Mouse (Mus musculus) kidney, embryonic 16.5 days (tissue): Measurements from ENCODE around the gene Wdr54. TPM values are rescaled to one million over a fixed set of nuclear protein-coding genes. Genes with fewer than 3 reads are reported as not detected.
A peak's percentile ranks its signal among the peaks of the same experiment; 100 is the strongest.

Source experiments
- ATAC-seq: fragments of 200-750 bp; cut with Nextera tagmentation; 2 replicates; pipeline ENCODE4 v1.8.0; 2017; ENCODE audit warnings: moderate TSS enrichment; ENCODE audit not compliant: low FRiP score, low TSS enrichment
- H3K27ac ChIP-seq: fragments of 300-500 bp; sonication (generic); 2 replicates; pipeline ENCODE4 v1.5.1; 2014; ENCODE audit warnings: low read length
- H3K27me3 ChIP-seq: fragments of 300-500 bp; sonication (generic); 2 replicates; pipeline ENCODE4 v1.6.1; 2014; ENCODE audit warnings: low read length, control low read depth, mixed read lengths; ENCODE audit not compliant: insufficient read depth
- H3K36me3 ChIP-seq: fragments of 300-500 bp; sonication (generic); 2 replicates; pipeline ENCODE4 v1.6.1; 2014; ENCODE audit warnings: low read length, control low read depth, mixed read lengths; ENCODE audit not compliant: insufficient read depth
- H3K4me1 ChIP-seq: fragments of 300-500 bp; sonication (generic); 2 replicates; pipeline ENCODE4 v1.6.1; 2014; ENCODE audit warnings: low read length, control low read depth, mixed read lengths; ENCODE audit not compliant: insufficient read depth
- H3K4me2 ChIP-seq: fragments of 300-500 bp; sonication (generic); replicated peaks from 2 replicates; pipeline ENCODE4 v1.6.1; 2014; ENCODE audit warnings: low read depth, low read length
- H3K4me3 ChIP-seq: fragments of 300-500 bp; sonication (generic); 2 replicates; pipeline ENCODE4 v1.5.1; 2014; ENCODE audit warnings: mild to moderate bottlenecking, low read length
- H3K9ac ChIP-seq: fragments of 300-500 bp; sonication (generic); replicated peaks from 2 replicates; pipeline ENCODE4 v1.6.1; 2014; ENCODE audit warnings: low read length
- H3K9me3 ChIP-seq: fragments of 300-500 bp; sonication (generic); 2 replicates; pipeline ENCODE4 v1.6.1; 2016; ENCODE audit warnings: low read length, control low read depth
- WGBS: fragments of 180-500 bp; shearing (Covaris S2); extraction: QIAGEN DNeasy Blood & Tissue Kit; methylation state at CpG from one replicate; pipeline ENCODE4 v1.1.7; 2014; 5-methylcytosine and 5-hydroxymethylcytosine counted together
- polyA plus RNA-seq: library from polyadenylated mRNA; unstranded; fragments of >200 nt; fragmentation: Nextera tagmentation; extraction: Ambion mirVana; gene quantifications from 2 replicates; pipeline ENCODE4 v1.2.1, GENCODE M21; 2015

Gene Wdr54
- polyA plus RNA-seq, 1 experiment from 2014 or later, result 8.0 TPM

DNA sequence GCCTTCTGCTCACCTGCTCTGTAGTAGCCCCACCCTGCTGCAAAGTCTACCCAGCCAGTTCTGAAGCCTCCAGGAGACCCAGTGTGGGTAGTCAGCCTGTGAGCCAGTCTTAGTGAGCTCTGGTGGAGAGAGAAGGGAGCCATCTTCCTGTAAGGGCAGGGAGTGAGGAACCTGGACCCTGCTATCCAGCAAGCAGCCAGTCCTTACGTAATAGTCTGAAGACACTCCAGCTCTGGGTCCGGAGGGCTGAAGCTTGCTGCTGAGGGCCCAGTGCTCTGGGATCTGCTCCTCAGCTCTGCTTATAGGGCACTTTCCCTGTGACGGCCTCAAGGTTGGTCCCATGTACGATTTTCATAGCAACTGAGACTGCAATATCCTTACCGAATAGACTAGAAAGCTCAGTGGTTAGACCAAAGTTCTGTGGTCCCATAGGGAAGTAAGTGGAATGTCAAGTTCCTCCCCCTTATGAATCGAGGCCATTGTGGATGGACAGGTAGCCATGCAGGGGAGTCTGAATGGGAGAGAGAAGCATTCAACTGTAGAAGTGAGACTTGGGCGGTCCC lies 21.2 kb downstream of the Wdr54 start, which contains the start of gene Rtkn:
TSS of gene Rtkn (plus strand) at position 513 of the 563 bp plus-strand sequence.
- Histone ChIP-seq H3K9ac (peak within 1 kb of the TSS; percentile 97), H3K4me2 (peak within 1 kb of the TSS; percentile 69), H3K36me3 (no peaks in the 10 kb centered on the region), H3K27ac (peak within 1 kb of the TSS; percentile 100), H3K4me1 (peaks cover 48% of the 10 kb centered on the region), H3K9me3 (no peaks in the 10 kb centered on the region), H3K27me3 (no peaks in the 10 kb centered on the region), H3K4me3 (peak within 1 kb of the TSS; percentile 62)
- 53% methylated on average over 7 of the region's 7 CpGs for WGBS
- no peak for ATAC-seq

DNA sequence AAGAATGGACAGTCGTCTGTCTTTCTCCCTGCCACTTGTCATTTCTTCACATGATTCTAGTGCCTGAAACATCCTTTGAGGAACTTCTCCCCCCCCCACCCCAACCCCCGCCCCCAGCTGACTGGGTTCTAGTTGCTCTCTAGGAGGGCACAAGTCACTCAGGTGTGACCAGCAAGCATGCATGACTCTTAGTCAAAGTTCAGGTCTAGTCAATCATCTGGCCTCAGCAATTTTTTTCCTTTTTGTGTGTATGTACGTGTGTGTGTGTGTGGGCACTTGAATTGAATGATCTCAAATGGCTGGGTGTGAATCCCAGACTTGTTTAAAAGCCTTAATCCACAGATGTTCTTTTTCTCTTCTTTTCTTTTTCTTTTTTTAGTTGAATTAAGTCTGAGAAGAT lies 22.0 kb downstream of the Wdr54 start:
- H3K9me3 ChIP-seq, result no peaks in the 10 kb centered on the region
- H3K4me2 ChIP-seq, result no peak overlapping the region
- H3K27me3 ChIP-seq, result no peaks in the 10 kb centered on the region
- no peaks in the 10 kb centered on the region for H3K36me3 ChIP-seq
- H3K4me3 ChIP-seq, result no peak overlapping the region
- 57% methylated on average over 3 of the region's 3 CpGs for WGBS
- no peak overlapping the region for H3K9ac ChIP-seq
- H3K27ac ChIP-seq, result no peak overlapping the region
- H3K4me1 ChIP-seq, result peaks cover 48% of the 10 kb centered on the region
- ATAC-seq, result no peak

GRCm38 (mm10) chr6:83132176-83132919 lies 23.8 kb downstream of the Wdr54 start:
- Histone ChIP-seq H3K9me3 (no peaks in the 10 kb centered on the region), H3K36me3 (no peaks in the 10 kb centered on the region), H3K4me2 (no peak overlapping the region), H3K4me3 (no peak overlapping the region), H3K4me1 (peaks cover 34% of the 10 kb centered on the region), H3K27me3 (no peaks in the 10 kb centered on the region), H3K9ac (no peak overlapping the region), H3K27ac (peak overlapping the region; percentile 89)
- 80% methylated on average over 9 of the region's 9 CpGs for WGBS
- no peak for ATAC-seq

GRCm38 (mm10) chr6:83131469-83132034 lies 24.6 kb downstream of the Wdr54 start:
- ATAC-seq, result peak; percentile 36; the same call in 1 of the 2 replicates
- no peak overlapping the region for H3K4me3 ChIP-seq
- H3K36me3 ChIP-seq, result no peaks in the 10 kb centered on the region
- WGBS, result 50% methylated on average over 6 of the region's 6 CpGs
- peaks cover 30% of the 10 kb centered on the region for H3K4me1 ChIP-seq
- 0 out of 2 replicates have a peak overlapping the region, but pooled peaks have one; percentile 12 for H3K4me2 ChIP-seq
- no peaks in the 10 kb centered on the region for H3K27me3 ChIP-seq
- H3K27ac ChIP-seq, result peak overlapping the region; percentile 89
- H3K9ac ChIP-seq, result no peak overlapping the region
- no peaks in the 10 kb centered on the region for H3K9me3 ChIP-seq

- Histone ChIP-seq H3K4me1 (peaks cover 37% of the 10 kb centered on the region), H3K27me3 (no peaks in the 10 kb centered on the region), H3K4me3 (no peak overlapping the region), H3K9ac (no peak overlapping the region), H3K9me3 (no peaks in the 10 kb centered on the region), H3K27ac (no peak overlapping the region), H3K4me2 (no peak overlapping the region), H3K36me3 (peaks cover 3% of the 10 kb centered on the region; the same call in 1 of the 2 replicates)
- 95% methylated on average over 5 of the region's 5 CpGs for WGBS
- ATAC-seq, result no peak
Observed at GRCm38 (mm10) chr6:83127419-83127818, 28.8 kb downstream of the Wdr54 start.

- no peak for ATAC-seq
- H3K27ac ChIP-seq, result peak within 1 kb of the TSS; percentile 76; the same call in 1 of the 2 replicates
- peak within 1 kb of the TSS; percentile 91 for H3K4me2 ChIP-seq
- WGBS, result 27% methylated on average over 5 of the region's 5 CpGs
- H3K4me3 ChIP-seq, result peak within 1 kb of the TSS; percentile 78
- H3K9me3 ChIP-seq, result no peaks in the 10 kb centered on the region
- H3K4me1 ChIP-seq, result peaks cover 35% of the 10 kb centered on the region
- H3K36me3 ChIP-seq, result peaks cover 3% of the 10 kb centered on the region; the same call in 1 of the 2 replicates
- H3K9ac ChIP-seq, result peak within 1 kb of the TSS; percentile 85
- H3K27me3 ChIP-seq, result no peaks in the 10 kb centered on the region
Observed at GRCm38 (mm10) chr6:83125331-83125730, 30.9 kb downstream of the Wdr54 start, which contains the start of gene Ino80b. Gene Ino80b (minus strand): TSS chr6:83125431.

DNA sequence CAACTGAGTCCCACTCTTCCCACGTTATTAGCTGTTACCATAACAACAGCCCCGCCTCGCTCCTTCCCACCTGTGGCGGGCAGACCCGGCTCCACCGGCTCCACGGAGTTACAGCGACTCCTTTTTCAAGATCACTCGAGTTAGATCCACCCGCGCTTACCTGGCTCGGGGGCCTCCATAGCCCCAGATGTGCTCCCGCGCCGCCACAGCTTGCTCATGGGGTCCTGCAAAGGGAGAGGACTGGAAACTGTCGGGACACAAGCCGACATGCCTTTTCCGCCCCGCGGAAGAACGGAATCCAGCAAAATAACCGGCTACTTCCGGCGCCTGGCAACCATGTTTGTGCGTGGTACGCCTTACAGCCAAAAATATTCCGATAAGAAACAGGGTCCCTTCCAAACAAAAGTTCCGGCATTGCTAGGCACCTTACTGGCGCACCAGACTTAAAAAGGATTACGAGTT lies 31.3 kb downstream of the Wdr54 start:
- WGBS, result under 1% methylated on average over 30 of the region's 30 CpGs
- peaks cover 3% of the 10 kb centered on the region; the same call in 1 of the 2 replicates for H3K36me3 ChIP-seq
- ATAC-seq, result no peak
- H3K4me2 ChIP-seq, result peak overlapping the region; percentile 91
- no peaks in the 10 kb centered on the region for H3K27me3 ChIP-seq
- H3K9ac ChIP-seq, result peak overlapping the region; percentile 85
- H3K4me1 ChIP-seq, result peaks cover 39% of the 10 kb centered on the region
- no peaks in the 10 kb centered on the region for H3K9me3 ChIP-seq
- H3K4me3 ChIP-seq, result peak overlapping the region; percentile 78
- peak overlapping the region; percentile 76; the same call in 1 of the 2 replicates for H3K27ac ChIP-seq

DNA sequence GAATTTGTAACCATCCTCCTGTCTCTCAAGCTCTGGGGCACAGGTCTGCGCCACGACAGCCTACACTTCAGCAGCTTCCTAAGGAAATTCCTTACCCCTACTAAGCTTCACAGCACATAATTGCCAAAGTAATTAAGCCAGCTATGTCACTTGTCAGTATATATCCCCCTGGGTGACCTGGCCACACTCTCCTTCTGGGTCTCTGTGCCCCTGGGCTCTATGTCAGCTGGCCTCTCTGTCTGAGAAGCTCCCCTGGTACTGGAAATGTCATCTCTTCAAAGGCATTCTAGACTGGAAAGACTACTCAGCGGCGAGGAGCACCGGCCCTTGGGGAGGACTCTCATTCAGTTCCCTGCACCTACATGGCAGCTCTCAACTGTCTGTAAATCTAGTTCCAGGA lies 33.2 kb downstream of the Wdr54 start:
- no peak overlapping the region for H3K9ac ChIP-seq
- ATAC-seq, result no peak
- WGBS, result 74% methylated on average over 5 of the region's 5 CpGs
- peaks cover 17% of the 10 kb centered on the region for H3K36me3 ChIP-seq
- 0 out of 2 replicates have a peak overlapping the region, but pooled peaks have one; percentile 76 for H3K4me3 ChIP-seq
- no peak overlapping the region for H3K27ac ChIP-seq
- H3K9me3 ChIP-seq, result no peaks in the 10 kb centered on the region
- H3K4me1 ChIP-seq, result peaks cover 53% of the 10 kb centered on the region
- no peaks in the 10 kb centered on the region for H3K27me3 ChIP-seq
- H3K4me2 ChIP-seq, result peak overlapping the region; percentile 91

DNA sequence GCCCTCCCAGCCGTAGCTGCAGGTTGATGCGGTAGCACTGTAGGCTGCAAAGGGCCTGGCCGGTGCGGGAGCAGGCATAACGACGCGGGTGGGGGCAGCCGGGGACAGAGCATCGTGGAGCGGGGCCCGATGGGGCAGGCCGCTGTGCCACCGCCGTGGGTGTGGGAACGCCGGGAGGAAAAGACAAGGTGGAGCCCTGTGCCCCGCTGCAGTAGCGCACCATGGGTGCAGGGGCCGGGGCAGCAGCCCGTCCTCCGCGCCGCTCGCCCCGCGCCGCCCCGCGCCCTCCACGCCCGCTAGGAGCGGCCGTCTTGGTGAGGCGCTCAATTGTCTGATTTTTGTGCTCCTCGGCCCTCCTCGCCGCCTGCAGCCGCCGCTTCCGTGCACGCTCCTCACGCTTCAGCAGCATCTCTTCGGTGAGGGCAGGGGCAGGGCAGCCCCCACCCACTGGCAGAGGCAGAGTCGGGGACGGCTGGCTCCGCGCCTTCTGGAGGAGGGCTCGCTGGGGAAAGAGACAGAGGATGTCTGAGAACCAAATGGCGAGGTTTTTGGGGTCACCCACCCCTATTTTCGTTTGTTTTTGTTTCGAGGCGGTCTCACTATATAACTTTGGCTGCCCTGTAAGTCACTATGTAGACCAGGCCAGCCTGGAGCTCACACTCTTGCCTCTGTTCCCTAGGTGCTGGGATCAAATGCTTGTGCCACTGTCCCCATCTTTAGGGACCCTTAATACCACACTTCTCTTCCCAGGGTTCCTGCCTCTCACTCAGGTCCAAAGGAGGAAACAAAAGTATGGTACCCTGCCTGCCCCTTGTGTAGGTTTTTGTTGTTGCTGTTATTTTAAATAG lies 34.1 kb downstream of the Wdr54 start:
- WGBS, result under 1% methylated on average over 43 of the region's 52 CpGs
- Histone ChIP-seq H3K27me3 (no peaks in the 10 kb centered on the region), H3K9ac (peak overlapping the region; percentile 91), H3K9me3 (no peaks in the 10 kb centered on the region), H3K4me1 (peaks cover 55% of the 10 kb centered on the region), H3K4me3 (peak overlapping the region; percentile 76), H3K4me2 (peak overlapping the region; percentile 91), H3K36me3 (peaks cover 20% of the 10 kb centered on the region), H3K27ac (peak overlapping the region; percentile 98)
- ATAC-seq, result no peak; the same call in 1 of the 2 replicates
